Mouse (Mus musculus): Measurements from ENCODE around the gene Esr1. TPM values are rescaled to one million over a fixed set of nuclear protein-coding genes. Genes with fewer than 3 reads are reported as not detected.

Gene Esr1
- polyA plus RNA-seq, 1 experiment from 2014 or later = 0.77 TPM

DNA sequence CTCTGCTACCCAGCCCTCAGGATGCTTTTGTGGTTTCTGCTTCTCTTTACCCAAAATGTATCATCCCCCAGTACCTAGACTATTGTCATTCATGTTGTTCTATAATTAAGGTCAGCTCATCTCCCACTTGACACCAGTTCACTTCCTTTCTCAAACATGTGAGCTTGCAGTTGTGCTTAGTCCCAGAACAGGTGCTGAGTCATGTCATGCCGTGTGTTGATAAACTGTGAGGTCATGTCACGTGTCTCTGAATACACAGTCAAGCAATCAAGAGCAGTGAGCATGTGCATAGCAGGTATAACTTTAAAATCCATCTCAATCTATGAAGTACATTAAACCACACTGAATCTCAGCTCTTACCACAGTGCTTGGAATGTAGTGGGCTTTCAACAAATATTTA is 297.9 kb downstream of the Esr1 start:
- no peak for ATAC-seq
- H3K9ac ChIP-seq (ENCODE audit: low read depth, low read length) = no peak overlapping the region
- no peaks in the 10 kb centered on the region for H3K27me3 ChIP-seq (replicated peaks; ENCODE audit: control insufficient read depth, insufficient read depth, low read length)
- no peak overlapping the region for H3K27ac ChIP-seq (ENCODE audit: low read depth, low read length)
- WGBS = 74% methylated on average over 2 of the region's 2 CpGs
- no peak overlapping the region for H3K4me3 ChIP-seq (ENCODE audit: low read depth, low read length)
- no peak for TF ChIP-seq CTCF (IDR thresholded peaks at IDR 0.05; ENCODE audit: low read depth)
- H3K9me3 ChIP-seq (ENCODE audit: control insufficient read depth) = no peaks in the 10 kb centered on the region
- no peaks in the 10 kb centered on the region for H3K36me3 ChIP-seq (ENCODE audit: control insufficient read depth, insufficient read depth)
- no peaks in the 10 kb centered on the region for H3K4me1 ChIP-seq (replicated peaks; ENCODE audit: control insufficient read depth, insufficient read depth, low read length)
- no peak overlapping the region for H3K4me2 ChIP-seq (replicated peaks; ENCODE audit: low read depth)

DNA sequence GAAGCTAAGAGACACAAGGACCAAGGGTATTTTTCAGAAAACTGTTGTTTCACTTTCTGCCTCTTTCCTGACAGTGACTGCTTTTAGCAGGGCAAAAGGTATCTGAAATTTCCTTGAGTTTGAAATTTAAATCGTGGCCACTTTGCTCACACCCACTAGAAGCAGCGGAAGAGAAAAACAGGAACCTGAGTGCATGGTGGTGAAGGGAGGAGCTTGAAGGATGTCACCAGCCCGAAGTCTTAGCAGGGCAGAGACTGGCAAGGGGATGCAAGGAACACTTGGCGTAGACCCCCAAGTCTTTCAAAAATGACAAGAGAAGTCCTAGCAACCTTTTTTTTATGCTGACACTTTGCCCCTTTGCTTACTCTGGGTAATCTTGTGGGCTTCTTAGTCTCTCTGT is 299.1 kb downstream of the Esr1 start:
- H3K27ac ChIP-seq (ENCODE audit: low read depth, low read length) = no peak overlapping the region
- H3K36me3 ChIP-seq (ENCODE audit: control insufficient read depth, insufficient read depth) = no peaks in the 10 kb centered on the region
- H3K4me3 ChIP-seq (ENCODE audit: low read depth, low read length) = no peak overlapping the region
- no peaks in the 10 kb centered on the region for H3K9me3 ChIP-seq (ENCODE audit: control insufficient read depth)
- H3K9ac ChIP-seq (ENCODE audit: low read depth, low read length) = no peak overlapping the region
- no peak for TF ChIP-seq CTCF (IDR thresholded peaks at IDR 0.05; ENCODE audit: low read depth)
- H3K4me1 ChIP-seq (replicated peaks; ENCODE audit: control insufficient read depth, insufficient read depth, low read length) = no peaks in the 10 kb centered on the region
- no peaks in the 10 kb centered on the region for H3K27me3 ChIP-seq (replicated peaks; ENCODE audit: control insufficient read depth, insufficient read depth, low read length)
- WGBS = 78% methylated on average over 4 of the region's 4 CpGs
- H3K4me2 ChIP-seq (replicated peaks; ENCODE audit: low read depth) = no peak overlapping the region
- ATAC-seq = no peak

DNA sequence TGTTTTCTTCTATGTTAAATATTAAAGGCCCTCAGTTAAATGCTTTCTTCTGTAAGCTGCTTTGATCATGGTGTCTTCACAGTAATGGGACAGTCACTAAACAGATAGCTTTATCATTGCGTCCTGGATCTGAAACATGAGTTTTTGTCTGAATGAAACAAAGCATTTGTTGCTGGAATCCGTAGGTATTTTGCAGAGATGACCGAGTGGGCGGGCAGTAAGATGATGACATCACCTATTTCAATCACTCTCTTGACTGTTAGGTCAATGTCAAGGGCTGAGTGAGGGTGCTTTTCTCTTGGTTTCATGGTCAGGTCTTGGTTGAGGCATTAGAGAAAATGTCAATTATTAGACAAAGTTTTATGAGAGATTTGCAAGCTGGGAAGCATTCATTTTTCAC is 307.7 kb downstream of the Esr1 start:
- Histone ChIP-seq H3K36me3 (ENCODE audit: control insufficient read depth, insufficient read depth) (no peaks in the 10 kb centered on the region), H3K4me2 (replicated peaks; ENCODE audit: low read depth) (no peak overlapping the region), H3K9me3 (ENCODE audit: control insufficient read depth) (no peaks in the 10 kb centered on the region), H3K4me3 (ENCODE audit: low read depth, low read length) (no peak overlapping the region), H3K4me1 (replicated peaks; ENCODE audit: control insufficient read depth, insufficient read depth, low read length) (no peaks in the 10 kb centered on the region), H3K9ac (ENCODE audit: low read depth, low read length) (no peak overlapping the region), H3K27ac (ENCODE audit: low read depth, low read length) (no peak overlapping the region), H3K27me3 (replicated peaks; ENCODE audit: control insufficient read depth, insufficient read depth, low read length) (no peaks in the 10 kb centered on the region)
- no peak for ATAC-seq
- 87% methylated on average over 4 of the region's 4 CpGs for WGBS
- no peak for TF ChIP-seq CTCF (IDR thresholded peaks at IDR 0.05; ENCODE audit: low read depth)

DNA sequence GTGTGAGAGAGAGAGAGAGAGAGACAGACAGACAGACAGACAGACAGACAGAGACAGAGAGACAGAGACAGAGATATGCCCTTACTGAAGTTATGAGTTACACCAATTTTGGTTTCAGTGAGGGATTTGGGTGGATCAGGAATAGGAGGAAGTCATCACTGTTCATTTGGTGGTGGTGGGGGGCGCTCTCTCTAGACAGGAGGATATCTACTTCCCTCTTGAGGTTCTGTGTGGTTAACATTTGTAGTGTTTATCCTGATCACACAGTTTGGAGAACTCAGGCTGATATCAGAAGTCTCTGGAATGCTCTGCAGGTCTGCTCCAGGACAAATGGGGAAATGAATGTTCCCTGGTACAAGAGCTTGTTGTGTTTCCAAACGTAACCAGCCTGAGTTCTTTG is 312.2 kb downstream of the Esr1 start:
- Histone ChIP-seq H3K4me3 (ENCODE audit: low read depth, low read length) (no peak overlapping the region), H3K27me3 (replicated peaks; ENCODE audit: control insufficient read depth, insufficient read depth, low read length) (no peaks in the 10 kb centered on the region), H3K4me2 (replicated peaks; ENCODE audit: low read depth) (no peak overlapping the region), H3K9ac (ENCODE audit: low read depth, low read length) (no peak overlapping the region), H3K4me1 (replicated peaks; ENCODE audit: control insufficient read depth, insufficient read depth, low read length) (no peaks in the 10 kb centered on the region), H3K9me3 (ENCODE audit: control insufficient read depth) (no peaks in the 10 kb centered on the region), H3K36me3 (ENCODE audit: control insufficient read depth, insufficient read depth) (no peaks in the 10 kb centered on the region), H3K27ac (ENCODE audit: low read depth, low read length) (no peak overlapping the region)
- no peak for TF ChIP-seq CTCF (IDR thresholded peaks at IDR 0.05; ENCODE audit: low read depth)
- no peak for ATAC-seq
- 65% methylated on average over 2 of the region's 2 CpGs for WGBS

DNA sequence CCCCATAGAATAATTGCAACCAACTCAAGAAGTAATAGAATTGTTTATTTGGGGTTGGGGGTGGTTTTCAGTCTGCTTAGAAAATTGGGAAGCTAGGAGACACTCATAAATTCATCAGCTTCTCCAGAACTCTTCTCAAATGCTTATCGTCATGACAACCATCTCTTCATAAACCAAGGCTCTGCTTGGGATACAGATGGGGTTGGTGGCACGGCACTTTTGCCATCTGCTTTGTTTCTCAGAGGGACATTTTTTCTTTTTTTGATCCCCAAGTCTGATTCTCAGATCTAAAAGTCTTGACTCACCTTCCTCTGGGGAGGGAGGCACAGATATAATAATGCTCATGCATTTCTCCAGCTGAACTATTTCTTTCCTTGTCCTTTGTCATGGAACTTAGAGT is 313.0 kb downstream of the Esr1 start:
- H3K27ac ChIP-seq (ENCODE audit: low read depth, low read length) = no peak overlapping the region
- no peak overlapping the region for H3K4me2 ChIP-seq (replicated peaks; ENCODE audit: low read depth)
- no peak overlapping the region for H3K4me3 ChIP-seq (ENCODE audit: low read depth, low read length)
- no peak for TF ChIP-seq CTCF (IDR thresholded peaks at IDR 0.05; ENCODE audit: low read depth)
- H3K4me1 ChIP-seq (replicated peaks; ENCODE audit: control insufficient read depth, insufficient read depth, low read length) = no peaks in the 10 kb centered on the region
- ATAC-seq = no peak
- no peaks in the 10 kb centered on the region for H3K9me3 ChIP-seq (ENCODE audit: control insufficient read depth)
- H3K9ac ChIP-seq (ENCODE audit: low read depth, low read length) = no peak overlapping the region
- H3K36me3 ChIP-seq (ENCODE audit: control insufficient read depth, insufficient read depth) = no peaks in the 10 kb centered on the region
- 83% methylated on average over 2 of the region's 2 CpGs for WGBS
- no peaks in the 10 kb centered on the region for H3K27me3 ChIP-seq (replicated peaks; ENCODE audit: control insufficient read depth, insufficient read depth, low read length)

DNA sequence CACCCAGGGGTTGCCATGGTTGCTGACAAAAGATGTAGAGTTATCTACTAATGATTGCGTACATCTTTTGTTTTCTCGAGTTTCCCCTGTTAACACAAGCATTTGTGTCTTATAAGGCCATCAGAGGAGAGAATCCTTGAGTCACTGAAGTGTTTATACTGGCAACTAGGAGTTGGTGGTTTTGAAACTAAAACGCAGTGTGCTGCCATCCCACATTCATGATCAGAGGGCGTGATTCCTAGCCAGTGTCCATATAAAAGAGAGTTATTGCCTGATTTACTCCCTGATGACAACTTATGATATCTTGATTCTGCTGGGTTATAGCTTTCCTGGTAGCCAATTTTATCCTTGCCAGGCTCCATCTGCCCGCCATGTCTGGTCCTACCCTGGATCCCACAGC is 331.8 kb downstream of the Esr1 start:
- no peak for ATAC-seq
- no peak overlapping the region for H3K9ac ChIP-seq (ENCODE audit: low read depth, low read length)
- H3K27ac ChIP-seq (ENCODE audit: low read depth, low read length) = no peak overlapping the region
- H3K36me3 ChIP-seq (ENCODE audit: control insufficient read depth, insufficient read depth) = no peaks in the 10 kb centered on the region
- no peaks in the 10 kb centered on the region for H3K27me3 ChIP-seq (replicated peaks; ENCODE audit: control insufficient read depth, insufficient read depth, low read length)
- H3K9me3 ChIP-seq (ENCODE audit: control insufficient read depth) = no peaks in the 10 kb centered on the region
- H3K4me3 ChIP-seq (ENCODE audit: low read depth, low read length) = no peak overlapping the region
- H3K4me1 ChIP-seq (replicated peaks; ENCODE audit: control insufficient read depth, insufficient read depth, low read length) = no peaks in the 10 kb centered on the region
- H3K4me2 ChIP-seq (replicated peaks; ENCODE audit: low read depth) = no peak overlapping the region
- no peak for TF ChIP-seq CTCF (IDR thresholded peaks at IDR 0.05; ENCODE audit: low read depth)
- whole genome bisulfite sequencing = 85% methylated on average over 5 of the region's 5 CpGs

DNA sequence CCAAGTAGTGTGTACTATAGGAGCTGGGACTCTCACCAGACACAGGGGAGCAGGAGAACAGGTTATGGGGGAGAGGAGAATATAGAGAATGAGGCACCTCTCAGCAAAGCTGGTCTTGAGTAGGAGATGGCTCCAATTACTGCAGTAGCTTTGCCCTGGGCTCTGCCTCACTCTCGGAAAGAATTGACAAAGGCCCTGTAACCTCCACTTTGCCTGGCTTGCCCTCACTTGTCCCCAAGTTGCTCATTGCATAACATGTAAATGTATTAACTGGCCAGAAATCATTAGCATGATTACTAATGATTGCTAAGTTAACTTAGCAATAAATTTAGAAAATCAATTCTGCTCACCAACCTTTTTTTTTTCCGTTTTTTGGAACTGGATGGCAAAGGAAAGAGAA is 333.3 kb downstream of the Esr1 start:
- Histone ChIP-seq H3K27me3 (replicated peaks; ENCODE audit: control insufficient read depth, insufficient read depth, low read length) (no peaks in the 10 kb centered on the region), H3K27ac (ENCODE audit: low read depth, low read length) (no peak overlapping the region), H3K4me3 (ENCODE audit: low read depth, low read length) (no peak overlapping the region), H3K4me1 (replicated peaks; ENCODE audit: control insufficient read depth, insufficient read depth, low read length) (no peaks in the 10 kb centered on the region), H3K4me2 (replicated peaks; ENCODE audit: low read depth) (no peak overlapping the region), H3K9me3 (ENCODE audit: control insufficient read depth) (no peaks in the 10 kb centered on the region), H3K9ac (ENCODE audit: low read depth, low read length) (no peak overlapping the region), H3K36me3 (ENCODE audit: control insufficient read depth, insufficient read depth) (no peaks in the 10 kb centered on the region)
- no peak for ATAC-seq
- WGBS = 72% methylated on average over 2 of the region's 2 CpGs
- TF ChIP-seq CTCF (IDR thresholded peaks at IDR 0.05; ENCODE audit: low read depth) = no peak

All from intestine, postnatal 0 days (tissue).